Mouse (Mus musculus): ENCODE measurements around the gene Abhd10. TPM values are rescaled to one million over a fixed set of nuclear protein-coding genes. Genes with fewer than 3 reads are reported as not detected.
A peak's percentile ranks its signal among the peaks of the same experiment; 100 is the strongest.

Abhd10 gene
- total RNA-seq (2021) = 10 to 100 TPM; 20.7 to 22.9 TPM
- long read RNA-seq, transcript Abhd10-201 (5 exons, 2,848 nt) = major isoform, 21 of 38 reads
- long read RNA-seq, partial matches to known transcripts = 0 of 38 reads
- long read RNA-seq, other reads (novel, unspliced or antisense) = 17 of 38 reads

DNA sequence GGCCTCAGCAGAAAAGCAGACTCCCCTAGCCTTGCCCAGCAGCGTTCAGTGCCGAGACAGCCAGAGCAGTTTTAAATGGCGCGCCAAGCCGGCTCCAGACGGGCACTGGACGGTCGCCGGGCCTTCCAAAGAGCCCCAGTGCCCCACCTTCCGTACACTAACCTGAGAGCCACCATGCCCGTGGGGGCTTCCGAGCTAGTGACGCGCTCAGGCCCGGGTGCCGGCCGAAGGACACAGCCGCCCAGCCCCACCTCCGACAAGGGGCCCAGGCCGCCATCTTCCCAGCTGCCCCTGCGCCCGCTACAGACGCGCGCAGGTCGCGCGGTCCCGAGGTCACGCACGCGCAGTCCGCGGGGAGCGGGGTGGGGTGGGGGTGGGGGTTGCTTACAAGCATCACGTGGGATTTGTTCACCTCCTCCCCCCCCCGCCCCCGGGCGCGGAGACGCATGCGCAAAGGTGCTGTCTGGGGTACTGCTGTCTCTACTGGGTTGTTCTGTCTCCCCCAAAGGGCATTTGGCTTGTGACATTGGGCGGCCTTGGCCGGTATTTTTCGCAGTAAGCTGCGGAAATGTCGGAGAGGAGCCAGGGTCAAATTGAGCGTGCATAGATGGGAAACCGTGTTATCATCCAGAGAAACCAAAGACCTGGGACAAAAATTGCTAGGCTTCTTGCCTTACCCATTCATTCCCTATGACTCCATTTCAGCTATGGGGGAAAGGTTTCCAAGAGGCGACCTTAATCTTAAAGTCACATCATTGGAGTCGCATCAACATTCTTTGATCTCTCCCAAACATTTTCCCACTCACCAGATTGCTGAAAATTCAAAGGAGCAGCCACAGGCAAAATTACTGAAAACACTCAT, at the start of gene Abhd10:
Gene Abhd10 (minus strand): TSS at position 341 of the 862 bp plus-strand sequence.
- peak; percentile 96 to 97 for DNase-seq (ENCODE audit: low spot score in 2 of 2)

DNA sequence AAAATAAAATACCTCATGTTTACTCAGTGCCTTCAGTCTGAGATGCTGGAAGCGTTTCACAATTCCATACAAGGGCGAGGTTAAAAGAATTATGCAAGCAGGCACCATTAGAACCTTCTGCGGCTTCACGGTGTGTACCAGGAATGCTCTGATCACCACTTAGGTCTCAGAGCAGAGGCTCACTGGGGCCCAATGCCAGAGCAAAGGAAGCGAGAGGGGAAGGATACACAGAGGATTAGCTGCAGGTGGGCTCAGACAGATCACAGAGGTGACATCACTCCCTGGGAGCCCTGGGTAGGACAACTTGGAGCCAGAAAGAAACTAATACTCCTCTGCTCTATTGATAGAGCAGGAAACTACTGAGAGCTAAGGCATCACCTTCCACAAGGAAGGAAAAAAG, 48.5 kb upstream of the Abhd10 start:
- no peak for DNase-seq (ENCODE audit: low spot score in 2 of 2)

DNA sequence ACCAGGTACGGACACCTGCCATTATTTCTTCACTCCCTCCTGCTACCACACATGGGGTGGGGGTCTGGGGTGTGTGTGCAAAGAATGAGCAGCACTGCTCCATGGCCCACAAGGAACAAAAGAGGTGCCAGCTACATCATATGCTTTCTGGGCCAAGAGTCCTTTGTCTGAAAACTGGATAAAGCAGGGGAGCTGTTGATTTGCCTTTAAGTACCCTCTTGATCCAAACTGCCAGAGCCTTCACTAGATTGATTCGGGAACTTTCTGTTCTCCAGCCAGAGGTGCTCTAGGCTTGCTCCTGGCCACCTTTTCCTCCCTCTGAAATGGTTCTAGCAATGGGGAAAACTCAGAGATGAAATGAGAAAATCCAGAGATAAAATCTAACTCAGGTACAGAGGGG, 46.6 kb upstream of the Abhd10 start:
- DNase-seq (ENCODE audit: low spot score in 2 of 2) = no peak

DNA sequence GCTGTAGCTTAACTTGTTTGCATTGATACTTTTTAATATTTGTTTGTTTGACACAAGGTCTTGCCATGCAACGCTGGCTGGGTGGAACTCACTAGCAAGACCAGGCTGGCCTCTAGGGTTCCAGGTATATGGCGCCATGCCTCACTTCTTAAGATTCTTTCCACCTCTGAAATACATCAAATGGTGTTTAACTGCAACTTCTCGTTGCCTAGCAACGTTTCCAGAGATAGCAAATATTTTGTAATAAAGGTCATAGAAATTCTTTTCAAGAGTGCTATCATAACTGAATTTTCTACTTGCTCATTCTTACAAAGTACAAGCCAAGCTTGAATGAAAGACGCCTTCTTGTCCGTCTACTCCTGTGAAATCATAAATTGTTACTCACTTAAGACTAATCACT, 44.9 kb upstream of the Abhd10 start:
- no peak for DNase-seq (ENCODE audit: low spot score in 2 of 2)

DNA sequence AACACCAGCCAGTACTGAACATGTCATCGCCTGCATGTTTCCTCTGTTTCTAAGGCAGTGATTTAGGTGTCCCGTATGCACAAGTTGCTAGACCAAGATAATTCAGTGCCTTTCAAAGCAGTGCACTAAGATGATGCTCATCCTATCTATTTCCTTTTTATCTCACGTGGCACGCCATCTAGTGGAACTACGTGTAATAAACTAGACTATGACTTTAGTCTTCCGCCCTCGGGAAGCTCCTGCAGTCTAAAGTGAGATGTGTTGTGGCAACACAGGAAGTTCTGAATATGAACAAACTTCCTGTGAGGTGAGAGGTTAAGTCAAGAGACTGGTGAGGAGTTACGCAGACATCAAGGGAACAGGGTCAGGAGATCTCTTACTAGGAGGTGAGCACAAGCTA, 43.9 kb upstream of the Abhd10 start:
- no peak for DNase-seq (ENCODE audit: low spot score in 2 of 2)

DNA sequence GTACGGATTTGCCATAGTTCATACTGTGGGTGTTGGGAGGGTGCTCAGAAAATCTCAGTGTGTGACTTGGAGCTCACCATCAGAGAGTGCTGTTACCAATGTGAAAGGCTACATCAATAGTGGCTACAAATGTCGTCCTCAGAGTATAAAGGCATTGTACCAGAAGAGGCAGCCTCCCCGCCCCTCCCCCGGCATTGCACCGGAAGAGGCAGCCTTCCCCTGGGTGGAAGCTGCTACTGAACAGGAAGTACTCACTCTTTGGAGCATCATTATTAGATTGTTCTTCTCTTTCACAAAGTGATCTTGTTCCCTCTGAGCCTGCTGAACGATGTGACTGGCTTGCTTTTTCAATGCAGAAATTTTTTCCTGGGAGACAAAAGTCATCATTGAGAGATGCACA, 37.2 kb upstream of the Abhd10 start:
- DNase-seq (ENCODE audit: low spot score in 2 of 2) = no peak

DNA sequence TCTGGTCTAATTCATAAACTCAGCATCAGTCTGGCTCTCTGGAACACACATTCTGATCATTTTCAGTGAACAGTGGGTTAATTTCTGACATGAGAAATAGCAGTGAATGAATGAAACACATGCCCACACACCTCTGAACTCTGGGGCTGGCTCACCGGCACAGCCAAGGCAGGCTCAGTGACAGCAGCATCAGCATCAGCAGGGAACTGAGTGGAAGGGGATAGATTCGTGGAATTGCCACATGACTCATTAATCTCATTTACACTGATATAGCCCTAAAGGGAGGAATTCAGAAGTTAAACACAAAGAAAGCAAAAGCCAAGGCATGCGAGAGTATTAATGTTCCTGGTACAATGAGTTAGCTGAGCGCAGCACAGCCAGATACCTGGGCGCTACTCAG, 32.1 kb upstream of the Abhd10 start:
- DNase-seq (ENCODE audit: low spot score in 2 of 2) = no peak

DNA sequence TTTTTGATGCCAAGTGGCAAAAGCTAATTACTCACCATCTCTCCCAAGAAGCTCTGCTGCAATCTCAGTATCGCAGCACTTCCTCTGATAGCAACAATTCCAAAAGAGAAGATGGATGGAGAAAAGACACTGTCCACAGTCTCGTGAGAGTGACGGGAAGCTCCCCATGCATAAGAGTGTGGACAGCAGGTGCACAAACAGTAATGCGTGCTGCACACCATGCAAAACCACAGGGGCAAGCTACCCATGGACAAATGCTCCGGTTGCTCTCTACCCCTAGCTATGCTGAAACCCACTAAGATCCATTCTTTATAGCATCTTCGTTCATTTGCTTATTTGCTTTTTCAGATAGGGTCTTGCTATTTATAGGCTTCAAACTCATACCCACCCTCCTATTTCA, 28.2 kb upstream of the Abhd10 start:
- no peak for DNase-seq (ENCODE audit: low spot score in 2 of 2)

DNA sequence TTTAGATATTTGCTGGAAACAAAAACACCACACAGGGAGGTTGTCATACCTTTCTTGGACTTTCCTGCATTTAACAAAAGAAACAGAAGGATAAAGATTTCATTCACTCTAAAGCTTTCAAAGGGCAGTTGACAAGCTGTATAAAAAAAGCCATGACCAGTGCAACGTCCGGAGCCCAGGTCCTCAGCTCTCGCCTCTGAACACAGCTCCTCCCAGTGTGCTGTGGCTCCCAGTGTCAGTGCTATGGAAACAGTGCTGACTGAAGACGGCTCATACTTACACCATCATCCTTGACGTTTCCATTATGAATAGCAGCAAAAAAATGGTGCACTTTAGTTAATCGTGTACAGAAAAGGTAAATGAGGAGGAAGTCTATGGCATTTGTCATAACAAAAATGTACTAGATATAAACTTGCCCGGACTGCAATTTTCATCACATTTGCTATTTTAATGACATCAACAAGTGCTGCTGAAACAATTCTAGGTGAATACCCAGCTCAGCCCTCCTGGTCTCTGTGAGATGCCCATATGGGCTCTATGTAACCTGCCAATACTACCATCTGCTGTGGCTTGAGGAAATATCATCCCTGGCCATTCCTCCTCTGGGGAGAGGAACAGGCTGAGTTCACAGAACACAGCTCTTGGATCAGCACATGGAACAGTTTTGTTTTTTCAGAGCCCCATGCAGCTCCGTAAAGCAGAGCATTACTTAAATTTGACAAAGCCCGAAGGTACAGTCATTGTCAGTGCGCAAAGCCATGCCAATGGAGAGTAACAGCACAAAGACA, 25.3 kb upstream of the Abhd10 start:
- DNase-seq (ENCODE audit: low spot score in 2 of 2) = peak in 1 of 2 experiments; percentile 16

DNA sequence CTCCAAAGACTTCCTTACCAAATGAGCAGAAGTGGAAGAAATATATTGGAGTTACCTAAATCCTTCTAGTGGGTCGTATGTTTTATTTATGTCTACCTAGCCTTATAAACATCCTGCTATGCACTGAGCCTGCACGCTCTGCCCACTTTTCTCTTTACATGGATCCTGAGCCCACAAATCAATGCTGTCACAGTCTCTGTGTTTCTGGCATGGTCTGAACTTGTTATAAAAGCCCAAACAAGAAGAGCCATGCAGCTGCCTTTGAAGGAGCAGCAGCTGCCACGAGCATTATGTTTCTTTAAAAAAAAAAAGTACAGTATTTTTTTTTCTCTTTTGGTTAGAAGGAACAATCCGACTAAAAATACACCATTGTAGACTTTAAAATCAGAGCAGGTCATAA, 24.7 kb upstream of the Abhd10 start:
- no peak for DNase-seq (ENCODE audit: low spot score in 2 of 2)

DNA sequence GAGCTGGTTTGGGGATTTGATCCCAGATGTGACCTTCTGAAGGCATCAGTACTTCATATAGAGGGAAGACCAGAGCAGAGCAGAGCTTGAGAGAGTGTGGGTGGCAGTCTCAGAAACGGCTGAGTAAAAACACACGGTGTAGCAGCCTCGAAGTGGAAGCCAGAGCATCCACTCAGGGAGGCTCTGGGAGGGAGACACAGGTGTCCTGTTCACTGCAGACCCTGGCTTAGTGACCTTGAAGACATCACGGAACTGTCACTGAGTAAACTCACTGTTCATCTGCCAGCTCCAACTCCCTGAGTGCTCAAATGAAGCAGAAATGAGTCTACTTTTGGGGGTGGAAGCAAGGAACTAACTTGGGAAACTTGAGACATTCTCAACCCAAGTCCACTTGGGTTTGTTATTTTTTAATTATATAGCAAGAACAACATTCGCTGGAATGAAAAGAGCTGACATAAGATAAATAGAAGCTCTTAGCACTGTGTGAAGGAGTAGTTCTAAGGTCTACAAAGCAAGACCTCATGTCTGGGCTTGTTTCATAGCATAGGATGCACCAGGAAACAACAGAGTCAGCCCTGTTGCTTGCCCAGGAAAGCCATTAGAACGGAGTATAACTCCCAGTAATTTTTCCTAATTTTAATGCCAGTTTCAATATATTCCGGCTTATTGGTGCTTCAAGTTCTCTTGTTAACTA, 23.2 kb upstream of the Abhd10 start:
- no peak for DNase-seq (ENCODE audit: low spot score in 2 of 2)

DNA sequence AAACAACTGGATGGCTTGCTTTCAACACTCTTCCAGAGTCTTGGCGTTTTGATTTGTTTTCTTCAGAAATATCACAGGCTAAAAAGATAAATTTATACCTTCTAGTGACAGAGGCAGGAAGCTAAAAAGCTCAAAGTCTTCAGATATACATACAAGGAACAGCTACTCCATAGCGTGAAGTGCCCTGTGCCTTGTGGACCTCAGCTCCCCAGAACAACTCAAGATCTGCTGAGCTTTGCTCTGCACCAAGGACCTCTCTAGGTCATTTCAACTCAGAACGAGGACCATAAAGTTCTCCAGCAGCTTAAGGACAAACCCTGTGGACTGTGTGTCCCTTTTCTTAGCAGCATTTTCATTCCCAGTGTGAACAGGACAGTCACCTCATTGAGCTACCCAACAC, 22.3 kb upstream of the Abhd10 start:
- no peak for DNase-seq (ENCODE audit: low spot score in 2 of 2)

DNA sequence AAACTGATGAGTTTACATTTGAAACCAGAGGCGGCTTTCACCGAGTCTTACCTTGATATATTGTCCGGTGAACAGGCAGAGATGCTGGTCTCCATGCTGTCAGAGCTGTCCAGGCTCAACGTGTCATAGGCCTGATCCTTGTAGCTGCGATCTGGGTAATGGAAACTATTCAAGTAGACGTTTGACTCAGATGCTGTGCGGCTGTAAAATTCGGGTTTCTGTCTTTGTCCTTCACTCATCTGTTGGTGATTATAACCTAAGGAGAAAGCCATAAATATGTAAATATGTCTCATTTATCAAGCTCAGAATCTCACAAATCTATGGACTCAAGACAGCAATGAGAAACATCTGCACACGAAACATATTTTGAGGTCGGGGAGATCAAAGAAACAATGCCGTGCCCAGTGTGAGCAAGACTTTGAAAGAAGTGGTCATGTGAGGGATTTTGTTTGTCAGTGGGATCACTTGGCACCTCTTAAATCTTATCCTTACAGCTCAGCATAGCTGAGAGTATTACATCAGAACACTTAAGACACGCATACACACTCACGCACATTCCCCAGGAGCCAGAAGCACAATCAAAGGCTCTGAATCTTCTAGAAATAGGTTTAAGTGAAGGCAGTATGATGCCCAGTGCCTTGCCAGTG, 20.2 kb upstream of the Abhd10 start:
- DNase-seq (ENCODE audit: low spot score in 2 of 2) = no peak

DNA sequence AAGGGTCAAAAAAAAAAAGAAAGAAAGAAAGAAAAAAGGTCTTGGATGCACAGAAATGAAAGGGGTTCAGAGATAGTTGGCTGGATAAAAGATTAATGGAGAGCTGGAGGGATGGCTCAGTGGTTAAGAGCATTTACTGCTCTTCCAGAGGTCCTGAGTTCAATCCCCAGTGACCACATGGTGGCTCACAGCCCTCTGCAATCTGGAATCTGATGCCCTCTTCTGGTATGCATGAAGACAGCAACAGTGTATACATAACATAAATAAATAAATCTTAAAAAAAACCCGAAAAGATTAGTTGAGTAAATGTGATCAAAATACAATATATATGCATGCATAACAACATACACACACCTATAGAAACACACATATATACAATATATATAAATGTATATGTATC, 18.7 kb upstream of the Abhd10 start:
- no peak for DNase-seq (ENCODE audit: low spot score in 2 of 2)

DNA sequence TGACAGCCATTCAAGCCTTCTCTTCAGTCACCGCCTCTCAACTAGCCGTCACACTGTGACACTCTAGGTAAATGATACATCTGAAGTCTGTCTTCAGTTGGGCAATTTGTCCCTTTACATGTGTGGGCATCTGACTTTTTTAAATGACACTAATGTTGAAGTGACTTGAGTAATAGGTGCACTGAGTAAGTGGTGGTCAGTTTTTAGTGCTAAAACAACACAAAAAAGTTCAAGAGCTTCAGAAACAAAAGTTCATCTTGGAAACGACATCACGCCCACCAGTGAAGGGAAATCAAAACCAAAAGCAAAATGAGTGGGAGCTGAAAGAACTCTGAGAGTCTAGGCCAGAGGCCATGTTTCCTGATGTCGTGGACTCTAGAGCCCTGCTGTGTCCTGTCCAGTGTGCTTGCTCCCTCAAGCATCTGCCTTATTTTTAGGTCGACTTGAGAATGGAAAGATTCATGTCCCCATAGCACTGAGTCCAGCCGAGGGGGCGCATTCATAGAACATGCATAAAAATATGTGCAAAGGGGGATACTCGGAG, 16.0 kb upstream of the Abhd10 start:
- DNase-seq (ENCODE audit: low spot score in 2 of 2) = no peak

DNA sequence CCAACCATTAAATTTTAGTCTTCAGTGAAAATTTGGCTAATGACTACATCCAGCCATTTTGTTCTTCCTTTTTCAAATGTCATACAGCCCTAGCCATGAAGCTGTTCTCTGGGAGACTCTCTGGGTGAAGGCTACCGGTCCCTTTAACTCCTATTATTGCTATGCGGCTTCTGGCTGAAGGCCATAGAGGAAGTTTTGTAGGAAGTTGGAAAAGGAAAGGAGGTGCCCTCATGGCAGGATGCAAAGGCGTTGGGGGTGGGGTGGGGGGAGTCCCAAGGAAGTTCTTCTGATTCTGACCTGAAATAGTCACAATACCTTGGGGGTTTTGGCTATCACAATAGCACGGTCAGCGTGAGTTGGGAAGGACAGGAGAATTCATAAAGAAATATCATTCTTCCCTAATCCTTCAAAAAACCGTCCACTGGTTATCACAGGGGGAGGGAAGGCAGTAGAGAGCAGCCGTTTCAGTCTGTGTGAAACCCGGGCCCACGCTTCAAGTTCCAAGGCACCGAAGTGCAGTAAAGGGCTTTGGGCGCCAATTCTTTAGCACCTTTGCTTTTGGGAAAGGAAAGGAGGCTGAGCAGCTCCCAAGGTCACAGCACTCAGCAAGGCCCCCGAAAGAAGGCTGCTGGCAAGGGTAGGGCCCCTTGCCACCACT, 14.8 kb upstream of the Abhd10 start:
- peak in 1 of 2 experiments; percentile 14 for DNase-seq (ENCODE audit: low spot score in 2 of 2)

DNA sequence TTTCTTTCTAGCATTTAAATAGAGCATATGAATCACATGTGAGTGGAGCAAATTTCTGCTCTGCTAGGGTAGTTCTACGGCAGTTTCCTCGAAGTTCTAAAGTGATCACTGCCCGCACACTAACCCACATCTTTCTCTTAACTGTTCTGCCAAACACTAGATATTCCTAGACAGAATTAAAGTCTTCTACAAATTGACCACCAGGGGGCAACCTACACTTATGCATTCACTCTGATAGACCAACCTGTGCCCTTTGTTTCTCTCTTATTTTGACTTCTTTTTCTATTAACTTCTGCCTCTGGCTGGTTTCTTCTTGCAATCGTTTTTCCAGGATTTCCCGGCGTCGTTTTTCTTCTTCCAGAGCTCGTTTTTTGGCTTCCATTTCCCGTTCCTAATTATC, 14.1 kb upstream of the Abhd10 start:
- DNase-seq (ENCODE audit: low spot score in 2 of 2) = peak; percentile 20 to 45

DNA sequence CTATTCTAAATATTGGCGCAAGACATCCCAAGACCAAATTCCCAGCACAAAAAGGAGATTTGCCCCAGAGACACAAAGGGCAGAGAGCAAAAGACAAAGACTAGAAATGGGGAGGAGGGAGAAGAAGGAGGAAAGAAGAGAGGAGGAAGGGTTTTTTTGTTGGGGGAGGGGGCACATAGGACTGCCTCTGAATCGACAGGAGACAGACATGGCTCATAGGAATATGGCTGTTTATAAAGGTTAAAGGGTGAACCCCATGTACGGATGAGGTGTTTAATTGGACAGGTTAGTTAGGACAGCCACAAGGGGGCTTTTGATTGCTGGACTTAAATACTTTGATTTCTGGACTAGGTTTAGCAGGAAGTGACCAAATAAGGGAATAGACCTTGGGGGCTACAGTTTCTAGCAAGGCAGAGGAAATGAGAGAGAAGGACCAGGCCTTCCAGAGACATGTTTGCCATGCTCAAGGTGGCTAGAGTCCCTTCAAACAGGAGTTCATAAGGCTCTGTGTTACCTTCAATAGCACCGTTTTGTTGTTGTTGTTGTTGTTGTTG, 913 bp upstream of the Abhd10 start:
- DNase-seq (ENCODE audit: low spot score in 2 of 2) = peak in 1 of 2 experiments; percentile 9

DNA sequence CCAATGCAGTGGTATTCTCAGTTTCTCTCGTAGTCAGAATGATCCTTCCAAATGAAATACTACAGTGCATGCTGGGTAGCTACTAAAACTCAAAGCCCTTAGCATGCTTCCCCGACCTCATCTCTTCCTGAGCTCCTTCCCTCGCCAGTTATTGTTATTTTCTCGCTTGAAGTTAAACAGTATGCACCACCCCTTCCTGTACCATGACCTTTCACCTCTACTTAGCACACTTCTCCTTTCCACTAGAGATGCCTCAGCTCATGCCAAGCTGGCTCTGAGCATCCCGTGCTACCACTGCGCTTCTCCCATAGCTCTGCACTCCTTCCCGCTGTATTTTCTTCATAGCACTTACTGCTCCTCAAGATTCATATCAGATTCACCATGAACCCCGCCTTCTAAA, 4.9 kb downstream of the Abhd10 start:
- DNase-seq (ENCODE audit: low spot score in 2 of 2) = peak in 1 of 2 experiments; percentile 3

DNA sequence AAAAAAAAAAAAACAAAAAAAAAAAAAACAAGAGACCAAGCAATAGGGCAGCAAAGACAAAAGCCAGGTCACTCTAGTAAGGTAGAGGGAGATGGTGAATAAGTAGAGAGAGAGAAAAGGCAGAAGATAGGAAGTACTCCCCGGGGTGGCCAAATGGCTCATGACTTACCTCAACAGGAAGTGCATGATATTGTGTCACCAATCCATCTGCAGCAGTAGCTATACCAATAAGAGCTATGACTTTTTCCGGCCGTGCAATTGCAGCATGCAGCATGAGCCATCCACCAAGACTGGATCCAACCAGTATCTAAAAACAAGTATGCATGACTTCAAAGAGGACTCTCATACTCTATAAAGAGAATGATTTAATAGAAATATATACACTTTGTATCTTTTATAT, 6.0 kb downstream of the Abhd10 start:
- no peak for DNase-seq (ENCODE audit: low spot score in 2 of 2)
